Mouse (Mus musculus) CH12.LX (cell line): ENCODE results near the gene Slc48a1. TPM values are rescaled to one million over a fixed set of nuclear protein-coding genes. Genes with fewer than 3 reads are reported as not detected.
A peak's percentile ranks its signal among the peaks of the same experiment; 100 is the strongest.

ENCODE experiments used
- DNase-seq: peaks from one replicate; pipeline ENCODE4 v3.0.0-alpha.2; 2013; ENCODE audit errors: extremely low read depth
- H3K27ac ChIP-seq: 2 replicates; pipeline ENCODE4 v1.5.1; 2012; ENCODE audit warnings: low read depth, mild to moderate bottlenecking, control low read depth, moderate library complexity; ENCODE audit not compliant: insufficient read depth
- H3K27me3 ChIP-seq: replicated peaks from 2 replicates; pipeline ENCODE3; 2012; ENCODE audit warnings: inconsistent platforms
- H3K36me3 ChIP-seq, 2 experiments: replicated peaks in 1 of 2; 2 replicates each; pipeline versions ENCODE3 to v1.6.1; 2012; ENCODE audit warnings: inconsistent platforms in 1 of 2, low read length in 1 of 2, mild to moderate bottlenecking in 1 of 2, mixed read lengths in 1 of 2, moderate library complexity in 1 of 2; ENCODE audit not compliant: control insufficient read depth in 1 of 2, insufficient read depth in 1 of 2
- H3K4me1 ChIP-seq, 2 experiments: 2 replicates each; pipeline ENCODE4 v1.6.1; 2012; ENCODE audit warnings: inconsistent platforms in 1 of 2, moderate library complexity in 1 of 2; ENCODE audit not compliant: insufficient read depth in 2 of 2, control insufficient read depth in 1 of 2
- H3K4me2 ChIP-seq: 2 replicates; pipeline ENCODE4 v1.6.1; 2012; ENCODE audit warnings: low read depth, mild to moderate bottlenecking, control low read depth; ENCODE audit not compliant: poor library complexity, insufficient read depth, severe bottlenecking
- H3K4me3 ChIP-seq, 3 experiments: fragments of 150-350 bp in 1 of 3; sonication (generic) in 1 of 3; replicated peaks in 1 of 3; 2 replicates each; pipeline versions ENCODE3 to v1.5.1; 2011 to 2012; ENCODE audit warnings: low read depth in 2 of 3, low read length in 2 of 3, mild to moderate bottlenecking in 2 of 3, moderate library complexity in 2 of 3, control low read depth in 1 of 3, improper control_type of control experiment in 1 of 3, inconsistent platforms in 1 of 3, mixed read lengths in 1 of 3; ENCODE audit not compliant: poor library complexity in 1 of 3
- H3K79me2 ChIP-seq: replicated peaks from 2 replicates; pipeline ENCODE4 v1.6.1; 2012; ENCODE audit warnings: mild to moderate bottlenecking, moderate library complexity; ENCODE audit not compliant: control insufficient read depth, poor library complexity, insufficient read depth, severe bottlenecking; ENCODE audit errors: extremely low read depth
- H3K9ac ChIP-seq: 2 replicates; pipeline ENCODE4 v1.6.1; 2012; ENCODE audit warnings: low read depth, mild to moderate bottlenecking, control low read depth, moderate library complexity; ENCODE audit not compliant: insufficient read depth
- H3K9me3 ChIP-seq: replicated peaks from 2 replicates; pipeline ENCODE3; 2012; ENCODE audit warnings: low read length, inconsistent platforms, mixed read lengths
- BHLHE40 ChIP-seq: IDR thresholded peaks from 2 replicates; pipeline ENCODE4 v1.6.1; 2011; ENCODE audit warnings: mild to moderate bottlenecking, low read depth, low read length, improper control_type of control experiment
- CHD1 ChIP-seq: IDR thresholded peaks from 2 replicates; pipeline ENCODE4 v1.6.1; 2012; ENCODE audit warnings: low read depth, low read length, improper control_type of control experiment, inconsistent platforms
- CHD2 ChIP-seq: IDR thresholded peaks from 2 replicates; pipeline ENCODE4 v1.6.1; 2011; ENCODE audit warnings: low read length, improper control_type of control experiment
- CTCF ChIP-seq, 2 experiments: IDR thresholded peaks in 1 of 2; conservative IDR thresholded peaks in 1 of 2; 2 replicates each; pipeline ENCODE4 v1.5.1; 2011 to 2012; ENCODE audit warnings: low read depth in 2 of 2, low read length in 2 of 2, improper control_type of control experiment in 1 of 2, inconsistent platforms in 1 of 2, mild to moderate bottlenecking in 1 of 2, moderate library complexity in 1 of 2
- E2F4 ChIP-seq: IDR thresholded peaks from 2 replicates; pipeline ENCODE4 v1.6.1; 2011; ENCODE audit warnings: low read depth, low read length, improper control_type of control experiment; ENCODE audit not compliant: insufficient replicate concordance
- ELF1 ChIP-seq: IDR thresholded peaks from 2 replicates; pipeline ENCODE4 v1.6.1; 2014; ENCODE audit warnings: low read depth, mild to moderate bottlenecking, inconsistent platforms, low read length, improper control_type of control experiment
- EP300 ChIP-seq: IDR thresholded peaks from 2 replicates; pipeline ENCODE4 v1.6.1; 2011; ENCODE audit warnings: low read length, improper control_type of control experiment
- GABPA ChIP-seq: IDR thresholded peaks from 2 replicates; pipeline ENCODE4 v1.6.1; 2012; ENCODE audit warnings: low read depth, low read length, improper control_type of control experiment, inconsistent platforms; ENCODE audit not compliant: insufficient replicate concordance
- HCFC1 ChIP-seq: IDR thresholded peaks from 2 replicates; pipeline ENCODE4 v1.6.1; 2012; ENCODE audit warnings: low read depth, mild to moderate bottlenecking, inconsistent platforms, low read length, improper control_type of control experiment
- IRF4 ChIP-seq: IDR thresholded peaks from 2 replicates; pipeline ENCODE4 v1.6.1; 2014; ENCODE audit warnings: low read depth, mild to moderate bottlenecking, inconsistent platforms, low read length, improper control_type of control experiment
- JUND ChIP-seq: conservative IDR thresholded peaks from 2 replicates; pipeline ENCODE4 v1.6.1; 2011; ENCODE audit warnings: low read depth, low read length, improper control_type of control experiment
- KAT2A ChIP-seq: IDR thresholded peaks from 2 replicates; pipeline ENCODE4 v1.6.1; 2012; ENCODE audit warnings: low read length, improper control_type of control experiment, inconsistent platforms; ENCODE audit not compliant: insufficient replicate concordance
- MAFK ChIP-seq: IDR thresholded peaks from 2 replicates; pipeline ENCODE4 v1.6.1; 2011; ENCODE audit warnings: low read length, improper control_type of control experiment; ENCODE audit not compliant: insufficient replicate concordance
- MAX ChIP-seq: IDR thresholded peaks from 2 replicates; pipeline ENCODE4 v1.6.1; 2011; ENCODE audit warnings: low read length, improper control_type of control experiment
- MEF2A ChIP-seq: IDR thresholded peaks from 2 replicates; pipeline ENCODE4 v1.6.1; 2014; ENCODE audit warnings: low read depth, mild to moderate bottlenecking, inconsistent platforms, low read length, improper control_type of control experiment, borderline replicate concordance
- MYC ChIP-seq: IDR thresholded peaks from 2 replicates; pipeline ENCODE4 v1.6.1; 2011; ENCODE audit warnings: low read depth, mild to moderate bottlenecking, improper control_type of control experiment, low read length
- NELFE ChIP-seq: IDR thresholded peaks from 2 replicates; pipeline ENCODE4 v1.6.1; 2011; ENCODE audit warnings: low read depth, low read length, improper control_type of control experiment
- PAX5 ChIP-seq: IDR thresholded peaks from 2 replicates; pipeline ENCODE4 v1.6.1; 2012; ENCODE audit warnings: low read length, inconsistent platforms, mixed read lengths
- POLR2A ChIP-seq: IDR thresholded peaks from 2 replicates; pipeline ENCODE4 v1.6.1; 2011; ENCODE audit warnings: low read depth, mild to moderate bottlenecking, improper control_type of control experiment, low read length
- POLR2AphosphoS2 ChIP-seq: IDR thresholded peaks from 2 replicates; pipeline ENCODE4 v1.6.1; 2011; ENCODE audit warnings: low read depth, low read length, improper control_type of control experiment
- RAD21 ChIP-seq: IDR thresholded peaks from 2 replicates; pipeline ENCODE4 v1.6.1; 2011; ENCODE audit warnings: low read depth, mild to moderate bottlenecking, low read length, improper control_type of control experiment, moderate library complexity
- RCOR1 ChIP-seq: conservative IDR thresholded peaks from 2 replicates; pipeline ENCODE4 v1.6.1; 2012; ENCODE audit warnings: low read depth, mild to moderate bottlenecking, inconsistent platforms, low read length, improper control_type of control experiment
- SIN3A ChIP-seq: IDR thresholded peaks from 2 replicates; pipeline ENCODE4 v1.6.1; 2012; ENCODE audit warnings: low read length, improper control_type of control experiment, inconsistent platforms
- SMC3 ChIP-seq: IDR thresholded peaks from 2 replicates; pipeline ENCODE4 v1.6.1; 2011; ENCODE audit warnings: low read depth, low read length, improper control_type of control experiment
- TCF12 ChIP-seq: IDR thresholded peaks from 2 replicates; pipeline ENCODE4 v1.6.1; 2014; ENCODE audit warnings: low read depth, mild to moderate bottlenecking, inconsistent platforms, low read length, improper control_type of control experiment
- UBTF ChIP-seq: IDR thresholded peaks from 2 replicates; pipeline ENCODE4 v1.6.1; 2012; ENCODE audit warnings: low read depth, mild to moderate bottlenecking, inconsistent platforms, low read length, improper control_type of control experiment, moderate library complexity
- USF2 ChIP-seq: conservative IDR thresholded peaks from 2 replicates; pipeline ENCODE4 v1.6.1; 2011; ENCODE audit warnings: low read depth, low read length, improper control_type of control experiment
- ZC3H11A ChIP-seq: IDR thresholded peaks from 2 replicates; pipeline ENCODE4 v1.6.1; 2012; ENCODE audit warnings: low read depth, mild to moderate bottlenecking, inconsistent platforms, low read length, improper control_type of control experiment
- ZKSCAN1 ChIP-seq: IDR thresholded peaks from 2 replicates; pipeline ENCODE4 v1.6.1; 2012; ENCODE audit warnings: low read depth, inconsistent platforms, low read length, improper control_type of control experiment, borderline replicate concordance
- ZMIZ1 ChIP-seq: IDR thresholded peaks from 2 replicates; pipeline ENCODE4 v1.6.1; 2012; ENCODE audit warnings: low read depth, mild to moderate bottlenecking, inconsistent platforms, low read length, improper control_type of control experiment
- ZNF384 ChIP-seq: IDR thresholded peaks from 2 replicates; pipeline ENCODE4 v1.6.1; 2012; ENCODE audit warnings: low read depth, low read length, improper control_type of control experiment, inconsistent platforms
- dilution Hi-C: fragments of 300-500 bp; cut with MboI; formaldehyde crosslinking; loops from 2 replicates; pipeline ENCODE4 v1.14.3; 2020; ENCODE audit warnings: low sequenced_read_pairs; ENCODE audit not compliant: extremely low pct_unique_long_range_greater_than_20kb, extremely low pct_ligation_motif_present
- in situ Hi-C: fragments of 300-500 bp; cut with MboI; formaldehyde crosslinking; loops from 3 replicates; pipeline ENCODE4 v1.14.3; 2019; ENCODE audit warnings: low sequenced_read_pairs, low pct_ligation_motif_present, low pct_unique_long_range_greater_than_20kb, mixed read lengths
- polyA plus RNA-seq: library from polyadenylated mRNA; unstranded; fragments of >175 nt; gene quantifications from 2 replicates; pipeline ENCODE4 v1.2.1, GENCODE M21; 2012; ENCODE audit warnings: low read depth; ENCODE audit not compliant: insufficient read length
- total RNA-seq, 2 experiments: library from RNA; depleted of rRNA; stranded (reverse); fragments of 300-350 nt in 1 of 2; fragments of >200 nt in 1 of 2; gene quantifications; 2 replicates each; pipeline ENCODE4 v1.2.3; 2012 to 2014

Slc48a1 gene
- total and polyA plus RNA-seq, 3 experiments: 23.2 to 56.0 (median 39.4) TPM

- DNase-seq: no peak
- peaks cover 18% of the 10 kb centered on the region for H3K9me3 ChIP-seq
- TF ChIP-seq CHD2 (no peak), ELF1 (peak; percentile 21; the same call in 1 of the 2 replicates), POLR2A (peak; percentile 17; the same call in 1 of the 2 replicates), UBTF (no peak), MYC (0 out of 2 replicates have a peak, but pooled peaks have one; percentile 44), MEF2A (0 out of 2 replicates have a peak, but pooled peaks have one; percentile 21)
- TF ChIP-seq, all 38 proteins: peak for 4
- in situ Hi-C loops (no loop called here), dilution Hi-C loops (no loop called here)
- Histone ChIP-seq H3K9ac (peak overlapping the region; percentile 93), H3K27me3 (no peaks in the 10 kb centered on the region), H3K27ac (peak overlapping the region; percentile 71), H3K4me1 (peaks cover 35 to 44% of the 10 kb centered on the region in 2 experiments), H3K36me3 (peaks cover 12 to 19% of the 10 kb centered on the region in 2 experiments), H3K79me2 (peaks cover 14% of the 10 kb centered on the region), H3K4me2 (peak overlapping the region; percentile 84), H3K4me3 (peak overlapping the region; percentile 58 to 69 (median 60))
These were observed 39.4 kb upstream of the Slc48a1 start for GRCm38 (mm10) chr15:97738923-97739322.

GRCm38 (mm10) chr15:97740283-97740732 lies 38.0 kb upstream of the Slc48a1 start:
- Histone ChIP-seq H3K36me3 (peaks cover 12 to 20% of the 10 kb centered on the region in 2 experiments), H3K4me1 (peaks cover 44 to 55% of the 10 kb centered on the region in 2 experiments), H3K9me3 (peaks cover 18% of the 10 kb centered on the region), H3K79me2 (peaks cover 14% of the 10 kb centered on the region), H3K27ac (peak overlapping the region; percentile 99), H3K4me2 (peak overlapping the region; percentile 84), H3K27me3 (no peaks in the 10 kb centered on the region), H3K9ac (peak overlapping the region; percentile 93), H3K4me3 (peak overlapping the region; percentile 58 to 69 (median 60))
- in situ Hi-C loops: no loop called here
- peak; percentile 82 for DNase-seq
- dilution Hi-C loops: no loop called here
- TF ChIP-seq SIN3A (peak; percentile 69), IRF4 (peak; percentile 77), HCFC1 (no peak), ELF1 (0 out of 2 replicates have a peak, but pooled peaks have one; percentile 40), UBTF (peak; percentile 50; the same call in 1 of the 2 replicates), CTCF (conservative IDR thresholded peaks at IDR 0.05 in 1 of 2, IDR thresholded peaks at IDR 0.05 in 1 of 2; ENCODE audit: low read depth in 2 of 2, low read length in 2 of 2) (no peak), CHD1 (peak; percentile 34; the same call in 1 of the 2 replicates), EP300 (peak; percentile 77), CHD2 (peak; percentile 72), POLR2A (peak; percentile 70), JUND (0 out of 2 replicates have a peak, but pooled peaks have one; percentile 17), MYC (peak; percentile 88), RCOR1 (peak; percentile 88), SMC3 (peak; percentile 11), MEF2A (peak; percentile 91), RAD21 (no peak), ZKSCAN1 (no peak), GABPA (no peak), TCF12 (peak; percentile 76), BHLHE40 (peak; percentile 90), E2F4 (no peak), ZNF384 (peak; percentile 46), USF2 (no peak), POLR2AphosphoS2 (peak; percentile 25; the same call in 1 of the 2 replicates), KAT2A (no peak), MAFK (0 out of 2 replicates have a peak, but pooled peaks have one; percentile 13), NELFE (peak; percentile 69; the same call in 1 of the 2 replicates), ZMIZ1 (peak; percentile 91), ZC3H11A (no peak), PAX5 (no peak), MAX (peak; percentile 80)
